Mouse (Mus musculus): Measurements from ENCODE around the gene Gm26897. TPM values are rescaled to one million over a fixed set of nuclear protein-coding genes. Genes with fewer than 3 reads are reported as not detected.

Gm26897 gene
- polyA plus RNA-seq (2015; fragmentation: Nextera tagmentation; extraction: Ambion mirVana), result not detected in 2 replicates

GRCm38 (mm10) chr5:111733851-111734250, at the start of gene Gm26897:
Gene Gm26897 (plus strand): TSS chr5:111733924.

